7 mouse cellular contexts compared by ENCODE assay signal in the genomic region with DNA sequence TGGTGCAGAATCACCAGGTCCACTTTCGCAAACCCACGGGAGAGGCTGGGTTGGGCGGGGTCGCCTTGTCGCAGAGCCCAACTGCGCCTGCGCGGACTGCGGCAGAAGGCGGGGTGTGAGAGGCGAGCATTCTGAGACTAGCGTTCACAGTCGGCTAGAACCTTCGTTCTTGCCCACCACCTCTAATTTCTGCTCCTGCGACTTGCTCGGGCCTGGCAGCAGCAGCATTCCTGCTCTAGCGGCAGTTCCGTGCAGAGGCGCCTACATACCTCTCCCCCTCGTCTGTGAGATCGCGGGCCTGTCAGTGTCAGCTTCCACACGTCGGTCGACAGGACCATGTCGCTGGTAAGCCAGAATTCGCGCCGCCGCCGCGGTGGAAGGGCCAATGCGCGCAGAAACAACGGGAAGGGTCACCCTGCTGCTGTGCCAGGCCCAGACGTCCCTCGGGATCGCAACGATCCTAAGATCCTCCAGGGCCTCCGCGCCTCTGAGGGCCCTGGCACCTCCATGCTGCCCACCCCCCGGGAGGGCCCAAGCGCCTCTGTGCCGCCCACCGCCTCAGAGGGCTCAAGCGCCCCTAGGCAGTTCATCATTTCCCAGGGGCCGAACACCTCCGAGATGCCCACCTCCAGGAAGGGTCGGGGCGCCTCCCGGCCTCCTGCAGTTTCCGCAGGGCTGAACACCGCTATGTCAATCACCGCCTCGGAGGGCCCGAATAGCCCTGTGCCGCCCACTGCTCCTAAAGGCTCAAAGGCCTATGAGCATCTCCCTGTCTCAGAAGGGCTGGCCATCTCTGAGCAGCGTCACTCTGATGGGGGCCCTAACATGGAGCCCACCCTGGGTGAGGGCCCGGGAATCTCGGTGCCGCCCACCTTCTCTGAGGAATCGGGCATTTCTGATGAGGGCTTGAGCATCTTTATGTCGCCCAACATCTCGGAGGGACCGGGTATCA. TPM values are rescaled to one million over a fixed set of nuclear protein-coding genes. Genes with fewer than 3 reads are reported as not detected.
A peak's percentile ranks its signal among the peaks of the same experiment; 100 is the strongest.
DNase-seq lines count a peak whose midpoint lies in the region; ATAC-seq lines count a peak whose summit lies in the region.

A gene (plus strand): TSS at position 104 of the 952 bp plus-strand sequence.

- peak within 1 kb of the TSS; percentile 32; the same call in 1 of the 2 replicates for H3K27ac ChIP-seq in embryonic facial prominence, embryonic 10.5 days (replicated peaks)
- no peak within 1 kb of the TSS for H3K27ac ChIP-seq in midbrain, embryonic 11.5 days (ENCODE audit: low read depth, low read length)

- 16% methylated on average over 65 of the region's 65 CpGs for WGBS in embryonic facial prominence, embryonic 10.5 days
- 11% methylated on average over 61 of the region's 65 CpGs for WGBS in midbrain, embryonic 11.5 days

- H3K4me3 ChIP-seq in embryonic facial prominence, embryonic 10.5 days: peak within 1 kb of the TSS; percentile 68
- peak within 1 kb of the TSS; percentile 42 for H3K4me3 ChIP-seq in midbrain, embryonic 11.5 days (ENCODE audit: low read depth, low read length)

- intact Hi-C loops in left cerebral cortex, postnatal 4 days (cut with DNase I): no loop called here

- peaks cover 8% of the 10 kb centered on the region; the same call in 1 of the 2 replicates for H3K36me3 ChIP-seq in embryonic facial prominence, embryonic 10.5 days (replicated peaks)
- no peaks in the 10 kb centered on the region for H3K36me3 ChIP-seq in midbrain, embryonic 11.5 days (ENCODE audit: control insufficient read depth, insufficient read depth, low read length)

- H3K4me2 ChIP-seq in midbrain, embryonic 11.5 days: peak within 1 kb of the TSS; percentile 73

- H3K27me3 ChIP-seq in embryonic facial prominence, embryonic 10.5 days (replicated peaks; ENCODE audit: low read depth, poor library complexity, severe bottlenecking): peaks cover 87% of the 10 kb centered on the region
- peaks cover 46% of the 10 kb centered on the region for H3K27me3 ChIP-seq in midbrain, embryonic 11.5 days (ENCODE audit: control insufficient read depth, insufficient read depth, low read length)

- no peaks in the 10 kb centered on the region; the same call in 1 of the 2 replicates for H3K4me1 ChIP-seq in embryonic facial prominence, embryonic 10.5 days
- H3K4me1 ChIP-seq in midbrain, embryonic 11.5 days (ENCODE audit: control insufficient read depth, insufficient read depth, low read length): no peaks in the 10 kb centered on the region

- peak; percentile 81 for ATAC-seq in granulocyte monocyte progenitor cell, adult 5-6 weeks (replicated peaks; ENCODE audit: poor library complexity, severe bottlenecking)
- ATAC-seq in midbrain, embryonic 11.5 days (ENCODE audit: low FRiP score): peak; percentile 75

- H3K9ac ChIP-seq in midbrain, embryonic 11.5 days (ENCODE audit: low read length): peak within 1 kb of the TSS; percentile 63

- peak; percentile 75 for DNase-seq in adrenal gland, postnatal 25 days
- peak; percentile 78 for DNase-seq in embryonic facial prominence, embryonic 10.5 days (ENCODE audit: low spot score)
- DNase-seq in kidney, adult 11 months: peak; percentile 54
- DNase-seq in left cerebral cortex, postnatal 4 days: peak; percentile 79
- DNase-seq in midbrain, embryonic 11.5 days (ENCODE audit: low spot score, missing footprints): peak; percentile 93
- peak; percentile 16 for DNase-seq in skeletal muscle tissue, adult 2 months (ENCODE audit: low read depth, low spot score)

- H3K9me3 ChIP-seq in embryonic facial prominence, embryonic 10.5 days: no peaks in the 10 kb centered on the region
- H3K9me3 ChIP-seq in midbrain, embryonic 11.5 days (ENCODE audit: control insufficient read depth, low read length): no peaks in the 10 kb centered on the region

RNA-seq across cellular contexts. Expression of the gene that starts here (rescaled TPM):
- total RNA-seq in adrenal gland, postnatal 25 days (2021): 13.6 and 13.9 TPM in 2 replicates
- 22.7 and 24.6 TPM in 2 replicates for polyA plus RNA-seq in embryonic facial prominence, embryonic 10.5 days (2016; fragmentation: Nextera tagmentation; extraction: Ambion mirVana)
- 0.13 and 0.41 TPM in 2 replicates for total RNA-seq in granulocyte monocyte progenitor cell, adult 5-6 weeks (2014; fragmentation: Nextera tagmentation)
- total RNA-seq in granulocyte monocyte progenitor cell, adult 5-6 weeks (2017): 0.39 and 0.82 TPM in 2 replicates
- total RNA-seq in left cerebral cortex, postnatal 4 days (2021): 100 to 1,000 TPM; 144 to 164 TPM
- polyA plus RNA-seq in midbrain, embryonic 11.5 days (2014; fragmentation: Nextera tagmentation; extraction: Ambion mirVana): 30.8 and 32.3 TPM in 2 replicates

Comparison
In these comparisons a context has a peak if more than half of its experiments do, and no peak if none do; other contexts are left out.
1. Peak in ATAC-seq in granulocyte monocyte progenitor cell, adult 5-6 weeks; RNA of the gene not detected or under 1 TPM.
2. DNase-seq: peak in every context shown above with its lines; median percentile 93 in midbrain, embryonic 11.5 days; 79 in left cerebral cortex, postnatal 4 days; 78 in embryonic facial prominence, embryonic 10.5 days; 75 in adrenal gland, postnatal 25 days; 54 in kidney, adult 11 months; 16 in skeletal muscle tissue, adult 2 months.